ENCODE assay signal across 12 mouse cellular contexts in genomic region chr19:3890181-3890580, GRCm38 (mm10). TPM values are rescaled to one million over a fixed set of nuclear protein-coding genes. Genes with fewer than 3 reads are reported as not detected.
A peak's percentile ranks its signal among the peaks of the same experiment; 100 is the strongest.
DNase-seq lines count a peak whose midpoint lies in the region; ATAC-seq and TF ChIP-seq lines count a peak whose summit lies in the region.
"Had no signal": no experiment of that assay in that cellular context is flagged by ENCODE, and none has a peak within 500 bp of the region (broad histone marks: within the 10 kb centered on the region; RNA-seq: fewer than 3 reads in every experiment).

No protein-coding gene starts in this region.

- 88% methylated on average over 8 of the region's 8 CpGs for WGBS in heart, embryonic 10.5 days
- 75% methylated on average over 8 of the region's 8 CpGs for WGBS in lung, postnatal 0 days

- H3K4me3 ChIP-seq in heart, embryonic 10.5 days, result no peak overlapping the region
- no peak overlapping the region for H3K4me3 ChIP-seq in lung, postnatal 0 days (ENCODE audit: low read depth, low read length)
- no peak overlapping the region for H3K4me3 ChIP-seq in ES-Bruce4 (ENCODE audit: low read depth, low read length)
- H3K4me3 ChIP-seq: megakaryocyte, embryonic 14.5 days; neural tube, embryonic 15.5 days had no signal

- no peak overlapping the region for H3K9ac ChIP-seq in lung, postnatal 0 days (replicated peaks; ENCODE audit: low read depth)
- H3K9ac ChIP-seq in ES-Bruce4 (ENCODE audit: low read depth, poor library complexity, severe bottlenecking), result no peak overlapping the region
- H3K9ac ChIP-seq: neural tube, embryonic 15.5 days had no signal

- no peak overlapping the region for H3K27ac ChIP-seq in heart, embryonic 10.5 days
- H3K27ac ChIP-seq in lung, postnatal 0 days (ENCODE audit: low read length), result no peak overlapping the region
- no peak overlapping the region for H3K27ac ChIP-seq in ES-Bruce4 (ENCODE audit: insufficient read depth, low read length)
- H3K27ac ChIP-seq: neural tube, embryonic 15.5 days had no signal

- peak; percentile 62 for TF ChIP-seq CTCF in lung, postnatal 0 days (IDR thresholded peaks at IDR 0.05)
- peak; percentile 28 for TF ChIP-seq CTCF in ES-Bruce4 (IDR thresholded peaks at IDR 0.05; ENCODE audit: low read depth, low read length)

- intact Hi-C loops in heart, postnatal 36 days (cut with DNase I), result no loop called here

- no peaks in the 10 kb centered on the region for H3K9me3 ChIP-seq in heart, embryonic 10.5 days
- H3K9me3 ChIP-seq in lung, postnatal 0 days (ENCODE audit: low read length), result no peaks in the 10 kb centered on the region
- no peaks in the 10 kb centered on the region for H3K9me3 ChIP-seq in ES-Bruce4 (replicated peaks; ENCODE audit: control insufficient read depth, insufficient read depth, low read length, poor library complexity, severe bottlenecking)
- H3K9me3 ChIP-seq: megakaryocyte, embryonic 14.5 days; neural tube, embryonic 15.5 days had no signal

- H3K4me1 ChIP-seq in heart, embryonic 10.5 days, result peaks cover 22% of the 10 kb centered on the region
- H3K4me1 ChIP-seq in lung, postnatal 0 days (ENCODE audit: insufficient read depth, low read depth, low read length), result no peaks in the 10 kb centered on the region
- no peaks in the 10 kb centered on the region for H3K4me1 ChIP-seq in ES-Bruce4 (ENCODE audit: control insufficient read depth, insufficient read depth, low read length)

- H3K27me3 ChIP-seq in heart, embryonic 10.5 days (ENCODE audit: insufficient read depth, poor library complexity, severe bottlenecking), result no peaks in the 10 kb centered on the region
- H3K27me3 ChIP-seq in lung, postnatal 0 days (replicated peaks; ENCODE audit: insufficient read depth, low read length), result no peaks in the 10 kb centered on the region
- H3K27me3 ChIP-seq in ES-Bruce4 (ENCODE audit: control insufficient read depth, insufficient read depth, low read length, poor library complexity, severe bottlenecking), result no peaks in the 10 kb centered on the region
- H3K27me3 ChIP-seq: megakaryocyte, embryonic 14.5 days; neural tube, embryonic 15.5 days had no signal

- TF ChIP-seq EP300 in lung, postnatal 0 days (IDR thresholded peaks at IDR 0.05), result no peak
- no peak for TF ChIP-seq EP300 in ES-Bruce4 (IDR thresholded peaks at IDR 0.05; ENCODE audit: insufficient read depth, low read depth, low read length)

- H3K36me3 ChIP-seq in heart, embryonic 10.5 days, result peaks cover 87% of the 10 kb centered on the region
- peaks cover 53% of the 10 kb centered on the region for H3K36me3 ChIP-seq in lung, postnatal 0 days (ENCODE audit: insufficient read depth, low read length)
- H3K36me3 ChIP-seq in ES-Bruce4 (ENCODE audit: control insufficient read depth, insufficient read depth, low read length, poor library complexity, severe bottlenecking), result peaks cover 67% of the 10 kb centered on the region

- peak; percentile 46 for DNase-seq in heart, embryonic 10.5 days (ENCODE audit: low spot score)
- no peak for DNase-seq in heart, postnatal 36 days
- peak; percentile 46 for DNase-seq in lung, postnatal 0 days (ENCODE audit: low spot score)
- DNase-seq in lung, postnatal 25 days (ENCODE audit: low spot score), result no peak
- peak; percentile 53 for DNase-seq in lung, postnatal 36 days
- DNase-seq in cerebellum, adult 11-12 months, result no peak
- DNase-seq in gastrocnemius, postnatal 4 days (ENCODE audit: low spot score in 2 of 2), result no peak
- DNase-seq: kidney, adult 11 months had no signal

- H3K4me2 ChIP-seq in lung, postnatal 0 days (replicated peaks; ENCODE audit: low read depth, low read length), result no peak overlapping the region
- H3K4me2 ChIP-seq: heart, embryonic 11.5 days; neural tube, embryonic 15.5 days had no signal

- ATAC-seq in lung, postnatal 0 days, result peak; percentile 38; the same call in 1 of the 2 replicates

- TF ChIP-seq POLR2A in ES-Bruce4 (IDR thresholded peaks at IDR 0.05; ENCODE audit: insufficient read depth, low read length), result no peak

RNA-seq across cellular contexts. Expression of gene Tcirg1, which starts 16.8 kb away (rescaled TPM):
- polyA plus RNA-seq in heart, embryonic 10.5 days (2016; fragmentation: Nextera tagmentation; extraction: Ambion mirVana), result 22.5 and 32.2 TPM in 2 replicates
- 10 to 100 TPM in 1 of 2 experiments, 1 to 10 TPM in 1; 9.1 to 17.7 TPM for total RNA-seq in heart, postnatal 36 days (2021)
- 31.8 and 33.1 TPM in 2 replicates for polyA plus RNA-seq in lung, postnatal 0 days (2015; fragmentation: Nextera tagmentation; extraction: Ambion mirVana)
- 25.2 and 30.0 TPM in 2 replicates for polyA plus RNA-seq in ES-Bruce4 (2011; ENCODE audit: insufficient read depth, insufficient read length, low read depth, missing spikeins)
- 10 to 100 TPM; 25.9 to 34.5 TPM for total RNA-seq in gastrocnemius, postnatal 4 days (2021)

RNA-seq across cellular contexts. Expression of gene Ndufs8, which starts 22.4 kb away (rescaled TPM):
- polyA plus RNA-seq in heart, embryonic 10.5 days (2016; fragmentation: Nextera tagmentation; extraction: Ambion mirVana), result 323 and 356 TPM in 2 replicates
- 100 to 1,000 TPM; 508 to 532 TPM for total RNA-seq in heart, postnatal 36 days (2021)
- 203 and 225 TPM in 2 replicates for polyA plus RNA-seq in lung, postnatal 0 days (2015; fragmentation: Nextera tagmentation; extraction: Ambion mirVana)
- 91.7 and 112 TPM in 2 replicates for polyA plus RNA-seq in ES-Bruce4 (2011; ENCODE audit: insufficient read depth, insufficient read length, low read depth, missing spikeins)
- total RNA-seq in gastrocnemius, postnatal 4 days (2021), result 100 to 1,000 TPM; 182 to 186 TPM

RNA-seq across cellular contexts. Expression of gene Chka, which starts 38.6 kb away (rescaled TPM):
- 29.8 and 40.3 TPM in 2 replicates for polyA plus RNA-seq in heart, embryonic 10.5 days (2016; fragmentation: Nextera tagmentation; extraction: Ambion mirVana)
- total RNA-seq in heart, postnatal 36 days (2021), result 10 to 100 TPM; 10.5 to 11.5 TPM
- 65.9 and 68.1 TPM in 2 replicates for polyA plus RNA-seq in lung, postnatal 0 days (2015; fragmentation: Nextera tagmentation; extraction: Ambion mirVana)
- 142 and 148 TPM in 2 replicates for polyA plus RNA-seq in ES-Bruce4 (2011; ENCODE audit: insufficient read depth, insufficient read length, low read depth, missing spikeins)
- 10 to 100 TPM; 13.6 to 14.9 TPM for total RNA-seq in gastrocnemius, postnatal 4 days (2021)

RNA-seq across cellular contexts. Expression of gene Aldh3b1, which starts 39.4 kb away (rescaled TPM):
- 2.1 and 3.0 TPM in 2 replicates for polyA plus RNA-seq in heart, embryonic 10.5 days (2016; fragmentation: Nextera tagmentation; extraction: Ambion mirVana)
- total RNA-seq in heart, postnatal 36 days (2021), result 1 to 10 TPM; 1.5 to 1.6 TPM
- polyA plus RNA-seq in lung, postnatal 0 days (2015; fragmentation: Nextera tagmentation; extraction: Ambion mirVana), result 33.2 and 38.3 TPM in 2 replicates
- 0.66 and 0.96 TPM in 2 replicates for polyA plus RNA-seq in ES-Bruce4 (2011; ENCODE audit: insufficient read depth, insufficient read length, low read depth, missing spikeins)
- total RNA-seq in gastrocnemius, postnatal 4 days (2021), result 1 to 10 TPM; 6.7 to 7.1 TPM

RNA-seq across cellular contexts. Expression of gene Unc93b1, which starts 44.8 kb away (rescaled TPM):
- polyA plus RNA-seq in heart, embryonic 10.5 days (2016; fragmentation: Nextera tagmentation; extraction: Ambion mirVana), result 4.4 and 5.0 TPM in 2 replicates
- 10 to 100 TPM; 16.9 to 20.6 TPM for total RNA-seq in heart, postnatal 36 days (2021)
- polyA plus RNA-seq in lung, postnatal 0 days (2015; fragmentation: Nextera tagmentation; extraction: Ambion mirVana), result 40.0 and 45.5 TPM in 2 replicates
- 12.1 and 13.5 TPM in 2 replicates for polyA plus RNA-seq in ES-Bruce4 (2011; ENCODE audit: insufficient read depth, insufficient read length, low read depth, missing spikeins)
- total RNA-seq in gastrocnemius, postnatal 4 days (2021), result 10 to 100 TPM; 25.8 to 26.8 TPM

Comparison
In these comparisons a context has a peak if more than half of its experiments do, and no peak if none do; other contexts are left out.
1. DNase-seq: peak in heart, embryonic 10.5 days (single experiment), lung, postnatal 0 days (single experiment) and lung, postnatal 36 days (single experiment); none in heart, postnatal 36 days (0 of 2), lung, postnatal 25 days (single experiment), cerebellum, adult 11-12 months (single experiment) and gastrocnemius, postnatal 4 days (0 of 2).